10 mouse cellular contexts compared by ENCODE assay signal in genomic region chr10:115012922-115013321, GRCm38 (mm10).
DNase-seq lines count a peak whose midpoint lies in the region; ATAC-seq and TF ChIP-seq lines count a peak whose summit lies in the region.
"Had no signal": no experiment of that assay in that cellular context is flagged by ENCODE, and none has a peak within 500 bp of the region (broad histone marks: within the 10 kb centered on the region; RNA-seq: fewer than 3 reads in every experiment).

No protein-coding gene starts in this region.

- WGBS in forebrain, embryonic 11.5 days = 78% methylated on average over 6 of the region's 6 CpGs
- WGBS in forebrain, embryonic 10.5 days = 82% methylated on average over 6 of the region's 6 CpGs
- 51% methylated on average over 6 of the region's 6 CpGs for WGBS in forebrain, embryonic 13.5 days
- 47% methylated on average over 6 of the region's 6 CpGs for WGBS in midbrain, embryonic 13.5 days
- 78% methylated on average over 6 of the region's 6 CpGs for WGBS in heart, embryonic 12.5 days
- 61% methylated on average over 6 of the region's 6 CpGs for WGBS in heart, adult 2 months

- no peak overlapping the region for H3K4me3 ChIP-seq in forebrain, embryonic 11.5 days (ENCODE audit: low read depth, low read length)
- no peak overlapping the region for H3K4me3 ChIP-seq in forebrain, embryonic 10.5 days
- no peak overlapping the region for H3K4me3 ChIP-seq in forebrain, embryonic 13.5 days
- no peak overlapping the region for H3K4me3 ChIP-seq in midbrain, embryonic 13.5 days (replicated peaks)
- no peak overlapping the region for H3K4me3 ChIP-seq in heart, embryonic 12.5 days
- no peak overlapping the region for H3K4me3 ChIP-seq in heart, adult 2 months
- H3K4me3 ChIP-seq: kidney, embryonic 15.5 days had no signal

- no peak overlapping the region; the same call in 1 of the 2 replicates for H3K4me2 ChIP-seq in forebrain, embryonic 11.5 days (ENCODE audit: low read depth, low read length, severe bottlenecking)
- H3K4me2 ChIP-seq in forebrain, embryonic 13.5 days = peak overlapping the region; percentile 52; the same call in 1 of the 2 replicates
- peak overlapping the region; percentile 47 for H3K4me2 ChIP-seq in midbrain, embryonic 13.5 days (replicated peaks)
- no peak overlapping the region for H3K4me2 ChIP-seq in heart, embryonic 12.5 days

- peak; percentile 34; the same call in 1 of the 2 replicates for ATAC-seq in forebrain, embryonic 11.5 days (replicated peaks; ENCODE audit: low FRiP score)
- ATAC-seq in forebrain, embryonic 13.5 days = peak; percentile 73
- peak; percentile 69 for ATAC-seq in midbrain, embryonic 13.5 days
- ATAC-seq in heart, embryonic 12.5 days (ENCODE audit: insufficient number of reproducible peaks, low FRiP score) = no peak

- H3K4me1 ChIP-seq in forebrain, embryonic 11.5 days (replicated peaks; ENCODE audit: control insufficient read depth, insufficient read depth, low read length) = 0 out of 2 replicates have a peak, but pooled peaks cover 2% of the 10 kb centered on the region
- peaks cover 28% of the 10 kb centered on the region; the same call in 1 of the 2 replicates for H3K4me1 ChIP-seq in forebrain, embryonic 10.5 days
- peaks cover 18% of the 10 kb centered on the region for H3K4me1 ChIP-seq in forebrain, embryonic 13.5 days
- H3K4me1 ChIP-seq in midbrain, embryonic 13.5 days (replicated peaks) = peaks cover 26% of the 10 kb centered on the region
- no peaks in the 10 kb centered on the region for H3K4me1 ChIP-seq in heart, embryonic 12.5 days (replicated peaks)
- no peaks in the 10 kb centered on the region for H3K4me1 ChIP-seq in heart, adult 2 months (ENCODE audit: control insufficient read depth, insufficient read depth, low read length)
- H3K4me1 ChIP-seq: kidney, embryonic 15.5 days had no signal

- intact Hi-C loops in heart, adult 2 months (cut with DNase I) = no loop called here

- DNase-seq in forebrain, embryonic 11.5 days (ENCODE audit: low spot score) = no peak
- no peak for DNase-seq in forebrain, embryonic 10.5 days (ENCODE audit: extremely low spot score, low spot score)
- DNase-seq in cerebellum, adult 11 months = peak; percentile 82
- no peak for DNase-seq in heart, adult 2 months
- DNase-seq in urinary bladder, postnatal 4 days (ENCODE audit: low spot score in 2 of 2) = no peak
- DNase-seq: lung, postnatal 10 days had no signal

- TF ChIP-seq POLR2A in heart, adult 2 months (IDR thresholded peaks at IDR 0.05; ENCODE audit: insufficient read depth, low read depth, low read length) = no peak

- H3K9me3 ChIP-seq in forebrain, embryonic 11.5 days (ENCODE audit: control insufficient read depth, low read length) = no peaks in the 10 kb centered on the region
- H3K9me3 ChIP-seq in forebrain, embryonic 10.5 days = no peaks in the 10 kb centered on the region
- no peaks in the 10 kb centered on the region for H3K9me3 ChIP-seq in forebrain, embryonic 13.5 days (replicated peaks)
- no peaks in the 10 kb centered on the region for H3K9me3 ChIP-seq in midbrain, embryonic 13.5 days
- H3K9me3 ChIP-seq in heart, embryonic 12.5 days (replicated peaks) = no peaks in the 10 kb centered on the region
- H3K9me3 ChIP-seq: kidney, embryonic 15.5 days had no signal

- no peak overlapping the region for H3K9ac ChIP-seq in forebrain, embryonic 11.5 days (ENCODE audit: low read length)
- no peak overlapping the region for H3K9ac ChIP-seq in forebrain, embryonic 13.5 days
- no peak overlapping the region for H3K9ac ChIP-seq in midbrain, embryonic 13.5 days (replicated peaks)
- H3K9ac ChIP-seq in heart, embryonic 12.5 days = no peak overlapping the region
- H3K9ac ChIP-seq in heart, adult 2 months (ENCODE audit: low read depth, low read length) = no peak overlapping the region
- H3K9ac ChIP-seq: kidney, embryonic 15.5 days had no signal

- H3K27ac ChIP-seq in forebrain, embryonic 11.5 days (ENCODE audit: low read depth, low read length) = no peak overlapping the region
- no peak overlapping the region for H3K27ac ChIP-seq in forebrain, embryonic 10.5 days
- peak overlapping the region; percentile 10; the same call in 1 of the 2 replicates for H3K27ac ChIP-seq in forebrain, embryonic 13.5 days
- H3K27ac ChIP-seq in midbrain, embryonic 13.5 days = peak overlapping the region; percentile 25; the same call in 1 of the 2 replicates
- H3K27ac ChIP-seq in heart, embryonic 12.5 days (ENCODE audit: poor library complexity, severe bottlenecking) = no peak overlapping the region
- no peak overlapping the region for H3K27ac ChIP-seq in heart, adult 2 months
- H3K27ac ChIP-seq: kidney, embryonic 15.5 days had no signal

- H3K36me3 ChIP-seq in forebrain, embryonic 11.5 days (ENCODE audit: control insufficient read depth, insufficient read depth, low read length) = no peaks in the 10 kb centered on the region
- no peaks in the 10 kb centered on the region for H3K36me3 ChIP-seq in forebrain, embryonic 10.5 days (replicated peaks)
- H3K36me3 ChIP-seq in forebrain, embryonic 13.5 days (ENCODE audit: poor library complexity, severe bottlenecking) = no peaks in the 10 kb centered on the region
- H3K36me3 ChIP-seq in midbrain, embryonic 13.5 days = no peaks in the 10 kb centered on the region
- H3K36me3 ChIP-seq in heart, embryonic 12.5 days = no peaks in the 10 kb centered on the region
- no peaks in the 10 kb centered on the region for H3K36me3 ChIP-seq in heart, adult 2 months (ENCODE audit: control insufficient read depth, insufficient read depth, low read length)
- H3K36me3 ChIP-seq: kidney, embryonic 15.5 days had no signal

- TF ChIP-seq EP300 in heart, adult 2 months (IDR thresholded peaks at IDR 0.05; ENCODE audit: insufficient read depth, low read depth, low read length) = no peak

- H3K79me2 ChIP-seq in heart, adult 2 months (replicated peaks; ENCODE audit: control insufficient read depth, insufficient read depth, low read length) = no peaks in the 10 kb centered on the region

- no peak for TF ChIP-seq CTCF in heart, adult 2 months (IDR thresholded peaks at IDR 0.05)

- H3K27me3 ChIP-seq in forebrain, embryonic 11.5 days (ENCODE audit: control insufficient read depth, insufficient read depth, low read length) = no peaks in the 10 kb centered on the region
- H3K27me3 ChIP-seq in forebrain, embryonic 10.5 days (ENCODE audit: poor library complexity, severe bottlenecking) = no peaks in the 10 kb centered on the region
- H3K27me3 ChIP-seq in forebrain, embryonic 13.5 days = no peaks in the 10 kb centered on the region
- H3K27me3 ChIP-seq in midbrain, embryonic 13.5 days = no peaks in the 10 kb centered on the region
- H3K27me3 ChIP-seq in heart, embryonic 12.5 days (replicated peaks) = no peaks in the 10 kb centered on the region
- no peaks in the 10 kb centered on the region for H3K27me3 ChIP-seq in heart, adult 2 months (ENCODE audit: control insufficient read depth, insufficient read depth, low read length)
- H3K27me3 ChIP-seq: kidney, embryonic 15.5 days had no signal

Comparison
In these comparisons a context has a peak if more than half of its experiments do, and no peak if none do; other contexts are left out.
1. H3K27ac ChIP-seq: peak in forebrain, embryonic 13.5 days (single experiment) and midbrain, embryonic 13.5 days (single experiment); none in forebrain, embryonic 11.5 days (single experiment), forebrain, embryonic 10.5 days (single experiment), heart, embryonic 12.5 days (single experiment) and heart, adult 2 months (single experiment).
2. H3K4me2 ChIP-seq: peak in forebrain, embryonic 13.5 days (single experiment) and midbrain, embryonic 13.5 days (single experiment); none in forebrain, embryonic 11.5 days (single experiment) and heart, embryonic 12.5 days (single experiment).